Mouse (Mus musculus) E14TG2a.4 (cell line): ENCODE results near the gene Unc45b.

Experiments
- CTCF ChIP-seq: conservative IDR thresholded peaks from 2 replicates; pipeline ENCODE4 v1.5.1; 2014; ENCODE audit warnings: low read length
- POU5F1 ChIP-seq: IDR thresholded peaks from 2 replicates; pipeline ENCODE4 v1.6.1; 2014; ENCODE audit warnings: low read length, borderline replicate concordance

- TF ChIP-seq CTCF (no peak), POU5F1 (no peak)
Measured at GRCm38 (mm10) chr11:82863488-82863931, 46.8 kb upstream of the Unc45b start.
